Mouse (Mus musculus) liver, embryonic 14.5 days (tissue): ENCODE data around the gene Ythdf1. TPM values are rescaled to one million over a fixed set of nuclear protein-coding genes. Genes with fewer than 3 reads are reported as not detected.

Experiments
- ATAC-seq: fragments of 200-750 bp; cut with Nextera tagmentation; 2 replicates; pipeline ENCODE4 v1.8.0; 2017; ENCODE audit warnings: moderate number of reproducible peaks, mild to moderate bottlenecking, moderate library complexity; ENCODE audit not compliant: insufficient read depth
- DNase-seq, 3 experiments: peaks; one replicate each; pipeline ENCODE4 v3.0.0-alpha.2; 2012 to 2013; ENCODE audit warnings: low read depth in 3 of 3, low spot score in 3 of 3
- H3K27ac ChIP-seq: fragments of 300-500 bp; sonication (generic); 2 replicates; pipeline ENCODE4 v1.5.1; 2014; ENCODE audit warnings: moderate library complexity, mild to moderate bottlenecking, control low read depth, inconsistent platforms
- H3K27me3 ChIP-seq: fragments of 300-500 bp; sonication (generic); 2 replicates; pipeline ENCODE4 v1.6.1; 2014; ENCODE audit warnings: mild to moderate bottlenecking, low read length, moderate library complexity; ENCODE audit not compliant: control insufficient read depth, insufficient read depth
- H3K36me3 ChIP-seq: fragments of 300-500 bp; sonication (generic); replicated peaks from 2 replicates; pipeline ENCODE4 v1.6.1; 2014; ENCODE audit warnings: low read depth; ENCODE audit not compliant: control insufficient read depth, insufficient read depth
- H3K4me1 ChIP-seq, 2 experiments: fragments of 200-500 bp in 1 of 2; fragments of 300-500 bp in 1 of 2; sonication (generic) in 1 of 2; replicated peaks; 2 replicates each; pipeline ENCODE4 v1.6.1; 2012 to 2014; ENCODE audit warnings: antibody characterized with exemption in 1 of 2, inconsistent platforms in 1 of 2, low read length in 1 of 2; ENCODE audit not compliant: control insufficient read depth in 2 of 2, insufficient read depth in 2 of 2
- H3K4me2 ChIP-seq: fragments of 300-500 bp; sonication (generic); 2 replicates; pipeline ENCODE4 v1.6.1; 2014; ENCODE audit warnings: low read depth, mild to moderate bottlenecking, control low read depth, moderate library complexity
- H3K4me3 ChIP-seq, 2 experiments: fragments of 200-500 bp in 1 of 2; fragments of 300-500 bp in 1 of 2; sonication (generic) in 1 of 2; 2 replicates each; pipeline ENCODE4 v1.5.1; 2012 to 2014; ENCODE audit warnings: low read depth in 2 of 2, low read length in 2 of 2, mild to moderate bottlenecking in 2 of 2, control low read depth in 1 of 2, inconsistent platforms in 1 of 2, moderate library complexity in 1 of 2; ENCODE audit not compliant: insufficient read depth in 1 of 2
- H3K9ac ChIP-seq: fragments of 300-500 bp; sonication (generic); replicated peaks from 2 replicates; pipeline ENCODE4 v1.6.1; 2014; ENCODE audit warnings: mild to moderate bottlenecking, control low read depth, moderate library complexity
- H3K9me3 ChIP-seq: fragments of 300-500 bp; sonication (generic); 2 replicates; pipeline ENCODE4 v1.6.1; 2016; ENCODE audit warnings: low read length, mixed read lengths; ENCODE audit not compliant: control insufficient read depth
- CTCF ChIP-seq: IDR thresholded peaks from 2 replicates; pipeline ENCODE4 v1.5.1; 2016; ENCODE audit warnings: antibody characterized with exemption, low read depth, control low read depth
- EP300 ChIP-seq: IDR thresholded peaks from 2 replicates; pipeline ENCODE4 v1.6.1; 2016; ENCODE audit warnings: antibody characterized with exemption, low read depth
- WGBS: fragments of 180-500 bp; shearing (Covaris S2); extraction: QIAGEN DNeasy Blood & Tissue Kit; methylation state at CpG from one replicate; pipeline ENCODE4 v1.1.7; 2014; ENCODE audit not compliant: insufficient replicate concordance; 5-methylcytosine and 5-hydroxymethylcytosine counted together
- polyA plus RNA-seq, 2 experiments: library from polyadenylated mRNA; depleted of rRNA in 1 of 2; stranded (reverse) in 1 of 2; unstranded in 1 of 2; fragments of >200 nt; fragmentation: Nextera tagmentation in 1 of 2; extraction: Ambion mirVana in 1 of 2; gene quantifications; 2 replicates each; pipeline versions ENCODE4 v1.2.1 to v1.2.3; 2012 to 2014

Ythdf1 gene
- 13.3 and 18.5 TPM in 2 replicates for polyA plus RNA-seq (2012; rRNA removed)
- 22.7 and 23.2 TPM in 2 replicates for polyA plus RNA-seq (2014; fragmentation: Nextera tagmentation; extraction: Ambion mirVana)

GRCm38 (mm10) chr2:180920810-180921400 is at the start of gene Ythdf1:
TSS of gene Ythdf1 (minus strand) at chr2:180920949.
- Histone ChIP-seq H3K27ac (peak within 1 kb of the TSS; percentile 24; the same call in 1 of the 2 replicates), H3K9me3 (no peaks in the 10 kb centered on the region), H3K4me1 (peaks cover 2 to 12% of the 10 kb centered on the region in 2 experiments; a peak in 3 of 4 replicates), H3K36me3 (peaks cover 22% of the 10 kb centered on the region), H3K4me3 (peak within 1 kb of the TSS; percentile 92 to 94), H3K27me3 (no peaks in the 10 kb centered on the region), H3K4me2 (peak within 1 kb of the TSS; percentile 76), H3K9ac (peak within 1 kb of the TSS; percentile 97)
- 2% methylated on average over 46 of the region's 56 CpGs for WGBS
- peak; percentile 91 to 92 (median 92) for DNase-seq
- TF ChIP-seq EP300 (no peak), CTCF (no peak)
- ATAC-seq, result peak; percentile 94

DNA sequence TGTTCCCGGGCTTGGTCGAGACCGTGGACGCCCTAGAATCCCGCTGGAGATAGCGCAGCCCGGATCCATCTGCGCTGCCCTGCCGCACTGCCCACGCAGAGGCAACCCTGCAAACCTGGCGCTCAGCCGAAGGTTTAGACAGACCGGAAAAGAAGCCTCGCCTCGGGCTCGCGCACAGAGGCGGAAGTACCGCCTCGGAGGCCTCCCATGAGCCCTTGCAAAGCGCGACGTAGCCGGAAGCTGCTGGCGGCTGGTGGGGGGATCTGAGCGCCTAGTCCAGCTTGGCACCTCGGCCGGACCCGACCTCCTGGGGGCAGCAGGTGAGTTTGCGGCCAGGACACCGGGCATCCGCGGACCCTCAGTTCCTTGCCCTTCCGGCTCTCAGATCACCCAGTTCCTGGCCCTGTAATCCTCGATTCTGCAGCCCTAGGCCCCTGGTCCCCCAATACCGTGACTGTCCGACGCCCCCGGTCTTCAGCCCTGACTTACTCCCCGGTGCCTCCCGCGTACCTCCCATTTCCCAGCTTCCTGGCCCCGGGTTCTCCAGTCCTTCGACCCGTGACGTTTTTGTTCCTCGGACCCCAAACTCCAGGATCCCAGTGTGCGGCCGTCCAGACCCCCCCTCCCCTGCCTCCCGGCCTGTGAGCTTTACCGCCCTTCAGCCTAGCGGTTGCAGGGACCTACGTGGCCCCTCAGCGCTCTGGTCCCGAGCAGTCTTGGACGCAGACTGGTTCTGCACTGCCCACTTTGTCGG is 46.4 kb upstream of the Ythdf1 start, which contains the start of gene Arfgap1:
Arfgap1 (plus strand) TSS at position 216 of the 754 bp plus-strand sequence.
- Histone ChIP-seq H3K36me3 (peaks cover 11% of the 10 kb centered on the region), H3K4me2 (peak within 1 kb of the TSS; percentile 93), H3K27me3 (no peaks in the 10 kb centered on the region), H3K9me3 (no peaks in the 10 kb centered on the region), H3K27ac (peak within 1 kb of the TSS; percentile 77), H3K9ac (peak within 1 kb of the TSS; percentile 93), H3K4me3 (peak within 1 kb of the TSS; percentile 90 to 92), H3K4me1 (peaks cover 11 to 15% of the 10 kb centered on the region in 2 experiments)
- TF ChIP-seq EP300, result no peak
- TF ChIP-seq CTCF, result peak; percentile 11; the same call in 1 of the 2 replicates
- ATAC-seq, result peak; percentile 90
- whole genome bisulfite sequencing, result under 1% methylated on average over 56 of the region's 57 CpGs
- DNase-seq, result peak; percentile 75 to 77 (median 76)

DNA sequence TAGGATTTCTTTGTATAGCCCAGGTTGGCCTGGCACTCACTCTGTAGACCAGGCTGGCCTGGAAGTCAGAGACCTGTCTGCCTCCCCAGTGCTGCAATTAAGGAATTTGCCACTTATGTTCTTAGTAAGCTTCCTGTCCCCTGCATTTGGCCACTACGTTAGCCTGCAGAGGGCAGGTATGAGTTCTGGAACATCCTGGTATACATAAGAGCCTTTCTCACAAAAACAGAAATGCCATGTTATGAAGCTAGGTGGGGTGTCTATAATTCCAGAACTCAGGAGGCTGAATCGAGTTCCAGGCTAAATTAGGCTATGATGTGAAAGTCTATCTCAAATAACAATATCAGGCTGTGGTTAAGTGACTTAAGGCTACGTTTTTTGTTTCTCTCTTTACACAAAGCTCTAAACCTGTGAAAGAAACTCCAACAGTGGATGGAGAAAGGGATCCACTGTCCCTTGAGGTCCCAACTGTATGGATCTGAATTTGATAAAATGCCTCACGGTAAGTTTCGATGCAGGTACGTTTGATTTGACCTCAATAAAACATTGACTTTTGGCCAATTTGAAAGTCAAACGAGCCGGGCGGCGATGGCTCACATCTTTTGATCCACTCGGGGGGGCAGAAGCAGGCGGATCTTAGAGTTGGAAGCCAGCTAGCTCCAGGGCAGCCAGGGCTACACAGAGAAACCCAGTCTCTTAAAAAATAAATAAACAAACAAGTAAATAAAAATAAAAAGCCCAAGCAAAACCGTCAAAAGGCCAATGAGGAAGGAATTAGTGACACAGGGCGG is 45.5 kb upstream of the Ythdf1 start:
- no peaks in the 10 kb centered on the region for H3K27me3 ChIP-seq
- H3K9ac ChIP-seq, result peak overlapping the region; percentile 93
- peak in 1 of 3 experiments; percentile 25 for DNase-seq
- peak overlapping the region; percentile 93 for H3K4me2 ChIP-seq
- peak overlapping the region; percentile 90 to 92 for H3K4me3 ChIP-seq
- ATAC-seq, result peak; percentile 32; the same call in 1 of the 2 replicates
- H3K27ac ChIP-seq, result peak overlapping the region; percentile 77
- TF ChIP-seq EP300 (no peak), CTCF (peak; percentile 50)
- WGBS, result 9% methylated on average over 14 of the region's 14 CpGs
- peaks cover 3% of the 10 kb centered on the region for H3K36me3 ChIP-seq
- no peaks in the 10 kb centered on the region for H3K9me3 ChIP-seq
- H3K4me1 ChIP-seq, result peaks cover 11 to 15% of the 10 kb centered on the region in 2 experiments

GRCm38 (mm10) chr2:180963956-180964355 is 43.2 kb upstream of the Ythdf1 start:
- DNase-seq (peak; percentile 33 to 51 (median 45)), ATAC-seq (no peak)
- 4% methylated on average over 5 of the region's 5 CpGs for WGBS
- no peak overlapping the region for H3K4me3 ChIP-seq
- H3K27ac ChIP-seq, result no peak overlapping the region
- H3K9ac ChIP-seq, result no peak overlapping the region
- no peak overlapping the region for H3K4me2 ChIP-seq
- no peaks in the 10 kb centered on the region for H3K27me3 ChIP-seq
- TF ChIP-seq CTCF (peak; percentile 96), EP300 (no peak)
- no peaks in the 10 kb centered on the region; the same call in 1 of the 2 replicates for H3K36me3 ChIP-seq
- no peaks in the 10 kb centered on the region for H3K9me3 ChIP-seq
- H3K4me1 ChIP-seq, result peaks cover 11 to 15% of the 10 kb centered on the region in 2 experiments
